Mouse (Mus musculus): ENCODE measurements at regions not wholly inside any gene's neighbourhood (a gene's known extent, or its start where the extent isn't known, plus 50 kb on each side); places are given as distances from the start of the nearest gene placed in this dataset.

GRCm38 (mm10) chr5:41087773-41088172 lies 620.2 kb downstream of the Rab28 start:
- TF ChIP-seq POLR2A (IDR thresholded peaks at IDR 0.05; ENCODE audit: low read depth, low read length): no peak
- no peak for TF ChIP-seq CTCF (IDR thresholded peaks at IDR 0.05; ENCODE audit: extremely low read depth, insufficient read depth, insufficient read length, insufficient replicate concordance)
